Mouse (Mus musculus) neutrophil, adult 5-6 weeks (primary cell): ENCODE results near the gene Wwox. TPM values are rescaled to one million over a fixed set of nuclear protein-coding genes. Genes with fewer than 3 reads are reported as not detected.

ENCODE experiments used
- ATAC-seq: fragments of 151-379, 151-347 bp; 2 replicates; pipeline ENCODE4 v1.8.0; 2017; ENCODE audit warnings: mild to moderate bottlenecking, moderate TSS enrichment; ENCODE audit not compliant: insufficient number of reproducible peaks, poor library complexity, low FRiP score, severe bottlenecking; ENCODE audit errors: extremely low read depth
- total RNA-seq: library from RNA; stranded (forward); fragments of 200-1000 nt; gene quantifications from 2 replicates; pipeline ENCODE4 v1.2.3, GENCODE M21; 2017

Wwox gene
- total RNA-seq, 1 experiment from 2014 or later, result 7.7 TPM

- ATAC-seq, result no peak
Measured at GRCm38 (mm10) chr8:114772276-114772849, 332.9 kb downstream of the Wwox start.

GRCm38 (mm10) chr8:114773461-114774414, 334.3 kb downstream of the Wwox start:
- ATAC-seq, result no peak

- no peak for ATAC-seq
Measured at GRCm38 (mm10) chr8:114774415-114774775, 334.9 kb downstream of the Wwox start.

GRCm38 (mm10) chr8:114775543-114775942, 336.1 kb downstream of the Wwox start:
- no peak for ATAC-seq

GRCm38 (mm10) chr8:114776696-114777095, 337.2 kb downstream of the Wwox start:
- ATAC-seq, result no peak

- ATAC-seq, result no peak
Measured at GRCm38 (mm10) chr8:114777271-114777980, 338.0 kb downstream of the Wwox start.

GRCm38 (mm10) chr8:114779002-114779401, 339.5 kb downstream of the Wwox start:
- ATAC-seq, result no peak

GRCm38 (mm10) chr8:114783321-114783720, 343.9 kb downstream of the Wwox start:
- no peak for ATAC-seq

GRCm38 (mm10) chr8:114785834-114786233, 346.4 kb downstream of the Wwox start:
- ATAC-seq, result no peak

- ATAC-seq, result no peak
Measured at GRCm38 (mm10) chr8:114789616-114790015, 350.2 kb downstream of the Wwox start.

- no peak for ATAC-seq
Measured at GRCm38 (mm10) chr8:114790754-114791153, 351.3 kb downstream of the Wwox start.

- no peak for ATAC-seq
Measured at GRCm38 (mm10) chr8:114793682-114794081, 354.2 kb downstream of the Wwox start.

GRCm38 (mm10) chr8:114801428-114802134, 362.1 kb downstream of the Wwox start:
- ATAC-seq, result peak; percentile 62

GRCm38 (mm10) chr8:114803113-114803512, 363.7 kb downstream of the Wwox start:
- peak; percentile 93 for ATAC-seq

GRCm38 (mm10) chr8:114806826-114807420, 367.5 kb downstream of the Wwox start:
- ATAC-seq, result no peak

GRCm38 (mm10) chr8:114807676-114808426, 368.4 kb downstream of the Wwox start:
- no peak for ATAC-seq

- no peak for ATAC-seq
Measured at GRCm38 (mm10) chr8:114810470-114810869, 371.0 kb downstream of the Wwox start.

- no peak for ATAC-seq
Measured at GRCm38 (mm10) chr8:114813830-114814229, 374.4 kb downstream of the Wwox start.
